Mouse (Mus musculus) hindbrain, embryonic 10.5 days (tissue): Measurements from ENCODE around the gene Tufm. TPM values are rescaled to one million over a fixed set of nuclear protein-coding genes. Genes with fewer than 3 reads are reported as not detected.

ENCODE experiments used
- DNase-seq: peaks from one replicate; pipeline ENCODE4 v3.0.0-alpha.2; 2017; ENCODE audit warnings: low spot score
- H3K27ac ChIP-seq: fragments of 300-500 bp; sonication (generic); 2 replicates; pipeline ENCODE4 v1.5.1; 2016; ENCODE audit warnings: mild to moderate bottlenecking, moderate library complexity
- H3K27me3 ChIP-seq: fragments of 300-500 bp; sonication (generic); 2 replicates; pipeline ENCODE4 v1.6.1; 2016; ENCODE audit warnings: mild to moderate bottlenecking; ENCODE audit not compliant: poor library complexity, insufficient read depth, severe bottlenecking
- H3K36me3 ChIP-seq: fragments of 300-500 bp; sonication (generic); 2 replicates; pipeline ENCODE4 v1.6.1; 2016; ENCODE audit warnings: mild to moderate bottlenecking, moderate library complexity
- H3K4me1 ChIP-seq: fragments of 300-500 bp; sonication (generic); replicated peaks from 2 replicates; pipeline ENCODE4 v1.6.1; 2016; ENCODE audit warnings: mild to moderate bottlenecking
- H3K4me3 ChIP-seq: fragments of 300-500 bp; sonication (generic); 2 replicates; pipeline ENCODE4 v1.5.1; 2016; ENCODE audit warnings: mild to moderate bottlenecking, moderate library complexity
- H3K9me3 ChIP-seq: fragments of 300-500 bp; sonication (generic); 2 replicates; pipeline ENCODE4 v1.6.1; 2016; ENCODE audit warnings: mild to moderate bottlenecking, moderate library complexity
- WGBS: fragments of 180-500 bp; shearing (Covaris S2); methylation state at CpG from one replicate; pipeline ENCODE4 v1.1.7; 2016; 5-methylcytosine and 5-hydroxymethylcytosine counted together
- polyA plus RNA-seq: library from polyadenylated mRNA; unstranded; fragments of >200 nt; fragmentation: Nextera tagmentation; extraction: Ambion mirVana; gene quantifications from 2 replicates; pipeline ENCODE4 v1.2.1, GENCODE M21; 2016

Tufm gene
- polyA plus RNA-seq, 1 experiment from 2014 or later, result 156 TPM

DNA sequence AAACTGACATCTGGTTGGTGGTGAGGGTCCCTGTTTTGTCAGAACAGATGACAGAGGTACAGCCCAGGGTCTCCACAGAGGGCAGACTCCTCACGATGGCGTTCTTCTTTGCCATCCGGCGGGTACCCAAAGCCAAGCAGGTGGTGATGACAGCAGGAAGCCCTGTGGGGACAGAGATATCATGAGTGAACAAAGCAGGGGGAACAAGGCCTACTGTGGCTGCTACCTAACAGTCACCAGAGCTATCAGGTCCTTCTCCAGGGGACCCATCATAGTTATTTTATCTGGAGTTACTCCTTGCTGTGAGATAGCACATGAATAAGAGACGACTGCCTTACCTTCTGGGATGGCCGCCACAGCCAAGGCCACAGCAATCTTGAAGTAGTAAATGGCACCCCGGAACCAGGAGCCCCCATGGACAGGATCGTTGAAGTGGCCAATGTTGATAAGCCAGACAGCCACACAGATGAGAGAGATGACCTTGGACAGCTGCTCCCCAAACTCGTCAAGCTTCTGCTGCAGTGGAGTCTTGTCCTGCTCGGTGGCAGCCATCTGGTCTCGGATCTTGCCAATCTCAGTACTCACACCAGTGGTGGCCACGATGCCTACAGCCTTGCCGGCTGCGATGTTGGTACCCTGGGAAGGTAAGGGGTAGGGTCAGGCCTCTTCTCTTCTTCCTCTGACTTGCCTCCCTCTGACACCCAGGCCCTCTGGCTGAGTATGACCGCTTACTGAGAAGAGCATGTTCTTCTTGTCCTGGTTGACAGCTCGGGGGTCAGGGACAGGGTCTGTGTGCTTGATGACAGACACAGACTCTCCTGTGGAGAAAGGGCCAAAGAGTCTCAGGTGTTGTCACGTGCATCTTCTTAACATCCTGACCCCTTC is 30.5 kb upstream of the Tufm start:
- peaks cover 21% of the 10 kb centered on the region; the same call in 1 of the 2 replicates for H3K4me1 ChIP-seq
- 91% methylated on average over 17 of the region's 17 CpGs for WGBS
- H3K4me3 ChIP-seq, result no peak overlapping the region
- no peak for DNase-seq
- peaks cover 6% of the 10 kb centered on the region; the same call in 1 of the 2 replicates for H3K27me3 ChIP-seq
- no peak overlapping the region for H3K27ac ChIP-seq
- H3K36me3 ChIP-seq, result no peaks in the 10 kb centered on the region
- no peaks in the 10 kb centered on the region for H3K9me3 ChIP-seq

DNA sequence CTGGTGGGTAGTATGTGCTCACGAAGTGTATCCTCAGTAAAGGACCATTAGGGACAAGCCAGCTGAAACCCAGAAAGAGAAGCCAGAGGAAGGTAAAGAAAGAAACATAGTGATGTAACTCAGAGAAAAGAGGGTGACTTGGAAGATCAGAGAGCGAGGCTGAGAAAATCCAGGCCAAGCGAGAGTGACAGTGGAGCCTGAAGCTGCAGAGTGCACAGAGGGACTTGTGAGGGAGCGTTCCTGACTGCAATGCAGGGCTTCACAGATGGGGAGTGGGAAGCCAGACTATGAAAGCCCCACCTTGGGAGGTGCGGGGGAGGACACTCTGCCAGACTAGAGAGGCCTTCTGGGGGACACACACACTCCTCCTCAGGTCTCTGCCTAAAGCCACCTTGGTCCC is 28.9 kb upstream of the Tufm start:
- 81% methylated on average over 5 of the region's 5 CpGs for WGBS
- H3K36me3 ChIP-seq, result no peaks in the 10 kb centered on the region
- no peak overlapping the region for H3K4me3 ChIP-seq
- DNase-seq, result no peak
- no peaks in the 10 kb centered on the region for H3K9me3 ChIP-seq
- H3K27ac ChIP-seq, result no peak overlapping the region
- peaks cover 35% of the 10 kb centered on the region for H3K4me1 ChIP-seq
- peaks cover 6% of the 10 kb centered on the region; the same call in 1 of the 2 replicates for H3K27me3 ChIP-seq

DNA sequence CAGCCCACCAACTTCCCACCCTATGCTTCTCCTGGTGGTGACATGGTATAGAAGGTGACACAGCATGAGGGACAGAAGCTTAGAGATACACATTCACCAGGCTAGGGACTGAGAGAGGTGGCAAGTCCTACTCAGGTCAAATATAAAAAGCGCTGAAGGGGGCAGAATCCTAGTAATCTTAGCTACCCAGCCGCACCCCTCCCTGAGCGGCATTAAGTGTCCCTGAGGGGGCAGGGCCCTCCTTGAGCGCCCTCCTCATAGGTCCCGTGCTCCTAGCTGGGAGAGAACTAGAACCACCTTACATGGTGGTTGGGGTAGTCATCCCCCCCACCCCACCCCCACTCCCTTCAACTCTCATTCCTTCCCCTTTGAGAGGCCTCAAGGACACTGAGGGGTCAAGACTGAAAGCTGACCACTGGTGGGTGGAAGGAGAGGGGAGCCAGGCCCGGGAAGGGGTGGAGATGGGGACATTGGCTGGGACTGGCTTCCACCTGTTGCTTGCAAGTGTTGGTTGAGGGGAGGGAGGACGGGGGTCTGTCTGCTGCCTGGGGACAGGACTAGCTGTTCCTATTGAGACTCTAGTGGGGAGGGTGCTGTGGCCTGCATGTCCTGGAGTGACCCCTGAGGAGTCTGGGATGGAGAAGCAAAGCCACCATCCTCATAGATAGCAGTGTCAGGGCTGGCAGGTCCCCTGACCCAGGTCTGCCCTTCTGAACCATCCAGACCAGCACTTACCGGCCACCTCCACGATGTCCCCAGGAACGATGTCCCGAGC is 28.1 kb upstream of the Tufm start:
- H3K9me3 ChIP-seq, result no peaks in the 10 kb centered on the region
- H3K27me3 ChIP-seq, result peaks cover 6% of the 10 kb centered on the region; the same call in 1 of the 2 replicates
- H3K4me3 ChIP-seq, result no peak overlapping the region
- H3K27ac ChIP-seq, result no peak overlapping the region
- no peaks in the 10 kb centered on the region for H3K36me3 ChIP-seq
- DNase-seq, result no peak
- H3K4me1 ChIP-seq, result peaks cover 44% of the 10 kb centered on the region
- 77% methylated on average over 11 of the region's 11 CpGs for WGBS

DNA sequence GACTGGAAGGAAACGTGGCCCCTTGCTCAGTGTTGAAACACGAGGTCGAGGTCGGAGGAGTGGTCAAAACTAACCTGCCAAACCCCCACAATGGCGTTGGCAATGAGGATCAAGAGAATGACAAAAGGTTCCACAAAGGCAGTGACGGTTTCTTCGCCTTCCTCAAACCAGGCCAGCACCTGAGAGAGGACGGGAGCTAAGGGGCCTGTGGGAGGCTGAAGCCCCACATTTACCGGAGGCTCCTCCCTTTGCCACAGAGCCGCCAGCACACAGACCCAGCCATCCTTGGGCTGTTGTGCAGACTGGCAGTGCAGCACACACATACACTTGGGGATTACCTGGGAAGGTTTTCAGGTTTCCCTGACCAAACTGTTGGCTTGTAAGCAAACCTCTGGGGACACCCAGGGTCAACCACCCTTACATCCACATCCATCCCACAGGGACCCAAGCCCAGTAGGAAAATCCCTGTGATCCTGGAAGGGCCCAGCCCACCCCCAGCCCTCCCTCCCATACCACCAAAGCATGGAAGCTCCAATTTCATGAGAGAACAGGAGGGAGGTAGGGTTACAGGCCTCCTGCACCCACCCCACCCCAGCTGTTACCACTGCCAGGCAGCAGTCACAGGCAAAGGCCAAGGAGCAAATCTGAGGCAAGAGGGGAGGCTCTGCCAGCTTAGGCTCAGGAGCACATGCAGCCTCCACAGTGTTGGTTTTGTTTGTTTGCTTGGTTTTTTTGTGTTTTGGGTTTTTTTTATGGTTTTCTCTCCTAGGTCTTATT is 26.4 kb upstream of the Tufm start:
- Histone ChIP-seq H3K27me3 (peaks cover 6% of the 10 kb centered on the region; the same call in 1 of the 2 replicates), H3K36me3 (peaks cover 5% of the 10 kb centered on the region; the same call in 1 of the 2 replicates), H3K9me3 (no peaks in the 10 kb centered on the region), H3K27ac (no peak overlapping the region), H3K4me3 (no peak overlapping the region), H3K4me1 (peaks cover 61% of the 10 kb centered on the region)
- no peak for DNase-seq
- WGBS, result 51% methylated on average over 10 of the region's 10 CpGs

DNA sequence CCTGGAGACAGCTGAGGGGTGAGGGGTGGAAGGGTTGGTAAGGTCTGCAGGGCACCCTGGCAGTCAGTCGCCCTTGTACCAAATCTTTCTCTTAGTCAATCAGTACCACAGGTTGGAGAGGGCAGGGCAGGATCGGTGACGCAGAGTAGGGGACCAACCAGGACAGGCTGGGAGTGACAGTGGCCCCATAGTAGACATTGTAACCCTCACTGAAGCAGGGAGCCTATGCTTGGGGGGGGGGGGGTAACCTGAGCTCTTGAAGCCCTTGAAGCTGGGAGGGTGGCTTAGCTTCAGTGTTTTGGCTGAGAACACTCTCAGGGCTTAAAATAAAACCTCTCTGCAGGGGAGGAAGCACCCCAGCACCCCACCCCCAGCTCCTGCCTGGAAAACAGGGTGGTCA is 25.5 kb upstream of the Tufm start:
- Histone ChIP-seq H3K9me3 (no peaks in the 10 kb centered on the region), H3K4me1 (peaks cover 65% of the 10 kb centered on the region), H3K27ac (peak overlapping the region; percentile 17; the same call in 1 of the 2 replicates), H3K36me3 (peaks cover 13% of the 10 kb centered on the region), H3K4me3 (no peak overlapping the region), H3K27me3 (peaks cover 6% of the 10 kb centered on the region; the same call in 1 of the 2 replicates)
- 69% methylated on average over 3 of the region's 3 CpGs for WGBS
- no peak for DNase-seq

DNA sequence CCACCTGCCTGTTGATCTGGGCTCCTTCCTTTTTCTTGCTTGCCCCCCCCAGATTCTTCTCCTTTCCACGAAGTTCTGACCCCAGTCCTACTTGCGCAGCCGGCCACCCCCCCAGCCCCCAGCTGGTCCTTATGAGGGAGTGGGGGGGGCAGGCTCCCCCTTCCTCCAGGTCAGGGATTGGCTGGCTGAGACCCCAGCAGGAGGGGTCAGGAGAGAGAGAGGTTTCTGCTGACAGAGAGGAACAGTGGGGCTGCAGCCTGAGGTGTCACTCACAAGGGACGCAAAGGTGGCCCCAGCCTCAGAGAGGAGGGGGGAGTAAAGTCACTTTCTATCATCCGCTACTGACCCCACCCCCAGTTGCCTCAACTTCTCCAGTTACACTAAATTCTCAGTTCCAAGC is 24.2 kb upstream of the Tufm start, which contains the start of gene Atp2a1:
Gene Atp2a1, minus strand, starts transcription at position 105 of the 400 bp plus-strand sequence.
- DNase-seq, result no peak
- 41% methylated on average over 5 of the region's 5 CpGs for WGBS
- peaks cover 6% of the 10 kb centered on the region; the same call in 1 of the 2 replicates for H3K27me3 ChIP-seq
- H3K4me1 ChIP-seq, result peaks cover 65% of the 10 kb centered on the region
- H3K9me3 ChIP-seq, result no peaks in the 10 kb centered on the region
- no peak within 1 kb of the TSS for H3K4me3 ChIP-seq
- H3K27ac ChIP-seq, result no peak within 1 kb of the TSS; the same call in 1 of the 2 replicates
- H3K36me3 ChIP-seq, result peaks cover 27% of the 10 kb centered on the region

DNA sequence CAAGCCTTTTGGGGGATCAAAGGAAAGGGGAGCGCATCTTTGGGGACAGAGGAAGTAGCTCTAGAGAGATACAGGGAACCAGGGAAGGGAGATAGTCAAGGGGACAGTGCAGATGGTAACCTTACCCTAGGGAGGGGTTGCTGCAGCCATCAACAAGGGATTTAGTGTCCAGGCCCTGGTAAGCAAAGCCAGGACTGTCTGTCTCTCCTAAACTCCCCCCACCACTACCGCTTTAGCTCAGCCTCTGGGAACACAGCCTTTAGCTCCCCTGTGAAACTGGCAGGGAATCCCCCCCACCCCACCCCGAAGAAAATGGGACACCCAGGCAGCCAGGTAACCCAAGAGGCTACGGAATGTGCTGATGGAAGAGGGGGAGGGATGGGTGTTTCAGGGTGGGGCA is 23.6 kb upstream of the Tufm start:
- no peaks in the 10 kb centered on the region for H3K9me3 ChIP-seq
- H3K27ac ChIP-seq, result no peak overlapping the region; the same call in 1 of the 2 replicates
- H3K27me3 ChIP-seq, result peaks cover 6% of the 10 kb centered on the region; the same call in 1 of the 2 replicates
- no peak overlapping the region for H3K4me3 ChIP-seq
- DNase-seq, result no peak
- H3K36me3 ChIP-seq, result peaks cover 32% of the 10 kb centered on the region
- 55% methylated on average over 4 of the region's 4 CpGs for WGBS
- H3K4me1 ChIP-seq, result peaks cover 61% of the 10 kb centered on the region

DNA sequence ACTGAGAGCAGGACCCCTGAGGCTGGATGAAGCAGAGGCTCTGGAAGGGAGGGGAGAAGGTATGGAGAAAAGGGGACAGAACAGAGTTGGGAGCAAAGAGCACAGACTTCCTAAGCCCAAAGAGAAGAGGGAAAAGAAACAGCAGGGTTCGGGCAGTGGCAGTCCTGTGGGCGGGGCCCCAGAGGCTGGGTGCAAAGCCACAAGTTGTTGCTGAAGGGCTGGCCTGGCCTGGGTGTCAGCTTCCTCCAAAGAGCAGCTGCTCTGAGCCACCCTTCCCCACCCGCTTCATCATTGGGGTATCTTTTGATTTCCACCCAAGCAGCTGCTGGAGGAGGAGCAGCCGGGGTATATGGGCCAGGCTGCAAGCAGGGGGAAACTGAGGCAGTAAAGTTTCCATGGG is 23.0 kb upstream of the Tufm start:
- Histone ChIP-seq H3K9me3 (no peaks in the 10 kb centered on the region), H3K4me3 (no peak overlapping the region), H3K27ac (no peak overlapping the region; the same call in 1 of the 2 replicates), H3K36me3 (peaks cover 38% of the 10 kb centered on the region), H3K4me1 (peaks cover 56% of the 10 kb centered on the region), H3K27me3 (peaks cover 6% of the 10 kb centered on the region; the same call in 1 of the 2 replicates)
- DNase-seq, result no peak
- WGBS, result 70% methylated on average over 4 of the region's 4 CpGs

DNA sequence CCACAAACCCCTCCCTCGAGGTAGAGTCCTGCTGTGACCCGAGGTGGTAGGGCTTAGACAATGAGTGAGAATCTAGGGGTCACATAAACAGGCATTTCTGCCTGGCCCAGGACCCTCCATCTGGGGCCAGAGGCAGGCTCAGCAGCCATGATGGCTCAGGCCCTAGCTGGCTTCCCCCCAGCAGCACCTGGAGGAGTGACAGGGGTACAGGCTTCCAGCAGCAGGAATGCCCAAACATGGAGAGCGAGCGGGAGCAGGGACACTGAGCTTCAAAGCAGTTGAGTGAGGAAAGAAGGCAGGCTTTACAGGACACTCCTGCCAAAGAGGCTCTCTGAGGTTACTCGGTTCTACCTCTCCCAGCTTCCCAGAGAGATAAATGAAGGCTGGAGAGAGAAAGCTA is 22.3 kb upstream of the Tufm start:
- DNase-seq, result no peak
- Histone ChIP-seq H3K36me3 (peaks cover 45% of the 10 kb centered on the region), H3K27ac (no peak overlapping the region), H3K4me1 (peaks cover 56% of the 10 kb centered on the region), H3K27me3 (peaks cover 6% of the 10 kb centered on the region; the same call in 1 of the 2 replicates), H3K9me3 (no peaks in the 10 kb centered on the region), H3K4me3 (no peak overlapping the region)
- 41% methylated on average over 5 of the region's 5 CpGs for WGBS

DNA sequence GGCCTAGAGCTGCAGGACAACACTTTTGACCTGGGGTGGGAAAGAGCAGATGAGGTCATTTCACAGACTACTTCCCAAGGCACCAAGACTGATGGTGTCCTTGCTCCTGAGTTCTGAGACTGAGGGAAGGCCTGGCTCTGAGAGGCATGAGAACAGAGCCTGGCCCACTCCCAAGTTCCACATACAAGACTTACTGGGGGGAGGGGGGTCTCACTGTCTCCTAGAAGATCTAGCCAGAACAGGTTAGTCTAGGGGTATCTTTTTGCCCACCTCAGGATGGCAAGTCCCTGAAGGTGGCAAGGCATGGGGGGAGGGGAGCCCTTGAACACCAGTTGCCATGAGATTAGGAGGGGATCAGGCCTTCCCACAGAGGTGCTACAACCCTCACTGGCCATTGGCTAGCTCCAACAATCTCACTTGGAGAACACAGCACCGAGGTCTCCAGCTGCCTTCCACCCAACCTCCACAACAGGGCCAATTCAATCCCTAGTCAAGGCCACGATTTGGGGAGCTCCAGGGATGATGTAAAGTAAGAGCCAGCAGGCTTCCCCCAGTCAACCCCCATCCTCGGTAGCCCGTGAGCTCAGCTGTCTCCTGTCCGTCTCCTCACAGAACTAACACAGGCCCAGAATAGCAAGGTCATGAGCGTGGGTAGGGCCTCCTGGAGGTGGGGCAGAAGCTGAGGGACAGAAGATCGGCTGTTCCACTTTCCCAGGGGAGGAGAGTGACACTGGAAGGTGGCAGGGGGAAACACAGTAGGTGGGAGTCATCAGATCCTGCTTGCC is 21.7 kb upstream of the Tufm start:
- Histone ChIP-seq H3K27ac (no peak overlapping the region), H3K4me1 (peaks cover 55% of the 10 kb centered on the region), H3K36me3 (peaks cover 51% of the 10 kb centered on the region), H3K4me3 (no peak overlapping the region), H3K9me3 (no peaks in the 10 kb centered on the region), H3K27me3 (peaks cover 6% of the 10 kb centered on the region; the same call in 1 of the 2 replicates)
- 50% methylated on average over 7 of the region's 7 CpGs for WGBS
- no peak for DNase-seq

DNA sequence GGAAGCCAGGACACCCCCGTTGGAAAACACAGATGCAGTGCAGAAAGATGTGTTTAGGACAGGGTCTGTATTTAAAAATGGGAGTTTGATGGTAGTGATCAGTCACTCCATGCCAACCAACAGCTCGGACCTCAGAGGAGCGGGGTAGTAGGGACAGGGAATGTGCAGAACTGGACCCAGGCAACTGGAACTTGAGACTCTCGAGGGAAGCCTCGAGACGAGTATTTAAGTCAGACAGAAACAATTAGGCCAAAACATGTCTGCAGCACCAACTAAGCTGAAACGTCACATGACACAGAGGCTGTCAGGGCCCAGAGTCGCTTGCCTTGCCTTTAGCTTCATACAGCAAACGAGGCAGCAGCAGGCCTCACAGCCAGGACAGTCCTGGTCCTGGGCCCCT is 21.0 kb upstream of the Tufm start:
- DNase-seq, result no peak
- H3K27ac ChIP-seq, result no peak overlapping the region
- H3K4me3 ChIP-seq, result no peak overlapping the region
- no peaks in the 10 kb centered on the region for H3K9me3 ChIP-seq
- peaks cover 48% of the 10 kb centered on the region for H3K4me1 ChIP-seq
- peaks cover 58% of the 10 kb centered on the region for H3K36me3 ChIP-seq
- 72% methylated on average over 9 of the region's 9 CpGs for WGBS
- no peaks in the 10 kb centered on the region; the same call in 1 of the 2 replicates for H3K27me3 ChIP-seq
